Mouse (Mus musculus) midbrain, embryonic 11.5 days (tissue): ENCODE data around the gene Oat. TPM values are rescaled to one million over a fixed set of nuclear protein-coding genes. Genes with fewer than 3 reads are reported as not detected.

Source experiments
- ATAC-seq: fragments of 200-750 bp; cut with Nextera tagmentation; 2 replicates; pipeline ENCODE4 v1.8.0; 2017; ENCODE audit warnings: moderate TSS enrichment, moderate library complexity; ENCODE audit not compliant: low FRiP score
- DNase-seq: peaks from one replicate; pipeline ENCODE4 v3.0.0; 2015; ENCODE audit warnings: low spot score; ENCODE audit errors: missing footprints
- H3K27ac ChIP-seq: fragments of 300-500 bp; sonication (generic); 2 replicates; pipeline ENCODE4 v1.5.1; 2014; ENCODE audit warnings: low read depth, low read length
- H3K27me3 ChIP-seq: fragments of 300-500 bp; sonication (generic); 2 replicates; pipeline ENCODE4 v1.6.1; 2014; ENCODE audit warnings: mild to moderate bottlenecking, low read length, moderate library complexity, mixed read lengths; ENCODE audit not compliant: control insufficient read depth, insufficient read depth
- H3K36me3 ChIP-seq: fragments of 300-500 bp; sonication (generic); 2 replicates; pipeline ENCODE4 v1.6.1; 2014; ENCODE audit warnings: mild to moderate bottlenecking, low read length, moderate library complexity, mixed read lengths; ENCODE audit not compliant: control insufficient read depth, insufficient read depth
- H3K4me1 ChIP-seq: fragments of 300-500 bp; sonication (generic); 2 replicates; pipeline ENCODE4 v1.6.1; 2014; ENCODE audit warnings: low read length; ENCODE audit not compliant: control insufficient read depth, insufficient read depth
- H3K4me2 ChIP-seq: fragments of 300-500 bp; sonication (generic); 2 replicates; pipeline ENCODE4 v1.6.1; 2014; ENCODE audit warnings: mild to moderate bottlenecking, moderate library complexity
- H3K4me3 ChIP-seq: fragments of 300-500 bp; sonication (generic); 2 replicates; pipeline ENCODE4 v1.5.1; 2014; ENCODE audit warnings: low read depth, low read length
- H3K9ac ChIP-seq: fragments of 300-500 bp; sonication (generic); 2 replicates; pipeline ENCODE4 v1.6.1; 2014; ENCODE audit warnings: low read length
- H3K9me3 ChIP-seq: fragments of 300-500 bp; sonication (generic); 2 replicates; pipeline ENCODE4 v1.6.1; 2016; ENCODE audit warnings: low read length; ENCODE audit not compliant: control insufficient read depth
- WGBS: fragments of 180-500 bp; shearing (Covaris S2); extraction: QIAGEN DNeasy Blood & Tissue Kit; methylation state at CpG from one replicate; pipeline ENCODE4 v1.1.7; 2014; 5-methylcytosine and 5-hydroxymethylcytosine counted together
- polyA plus RNA-seq: library from polyadenylated mRNA; unstranded; fragments of >200 nt; fragmentation: Nextera tagmentation; extraction: Ambion mirVana; gene quantifications from 2 replicates; pipeline ENCODE4 v1.2.1, GENCODE M21; 2014

Oat gene
- polyA plus RNA-seq, 1 experiment from 2014 or later, result 145 TPM

- no peaks in the 10 kb centered on the region for H3K4me1 ChIP-seq
- WGBS, result 86% methylated on average over 4 of the region's 4 CpGs
- H3K9me3 ChIP-seq, result no peaks in the 10 kb centered on the region
- no peaks in the 10 kb centered on the region for H3K36me3 ChIP-seq
- DNase-seq (no peak), ATAC-seq (no peak)
- H3K4me2 ChIP-seq, result no peak overlapping the region
- no peak overlapping the region for H3K4me3 ChIP-seq
- H3K27ac ChIP-seq, result no peak overlapping the region
- no peaks in the 10 kb centered on the region for H3K27me3 ChIP-seq
- no peak overlapping the region for H3K9ac ChIP-seq
Measured at GRCm38 (mm10) chr7:132540597-132540996, 35.6 kb downstream of the Oat start.

DNA sequence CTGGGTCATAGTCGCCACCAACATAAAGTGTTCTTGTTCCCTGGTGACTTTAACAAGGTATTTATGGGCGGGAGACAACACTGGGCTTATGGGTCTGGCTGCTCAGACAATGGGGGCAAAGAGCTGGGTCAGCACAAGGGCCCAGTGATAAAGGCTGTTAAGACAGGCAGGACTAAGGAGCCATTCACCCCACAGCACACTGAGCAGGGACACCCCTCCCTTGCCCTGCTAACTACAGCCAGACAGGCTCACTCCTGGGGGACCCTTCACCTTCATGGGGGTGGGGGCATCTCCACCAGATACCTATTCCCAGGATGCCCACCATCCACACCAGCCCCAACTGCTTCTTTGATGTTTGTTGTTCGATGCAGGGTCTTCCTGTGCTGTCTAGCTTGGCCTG, 47.0 kb downstream of the Oat start:
- no peak overlapping the region for H3K27ac ChIP-seq
- H3K4me2 ChIP-seq, result no peak overlapping the region
- H3K9ac ChIP-seq, result no peak overlapping the region
- H3K9me3 ChIP-seq, result no peaks in the 10 kb centered on the region
- no peaks in the 10 kb centered on the region for H3K36me3 ChIP-seq
- H3K4me3 ChIP-seq, result no peak overlapping the region
- WGBS, result 64% methylated on average over 3 of the region's 3 CpGs
- ATAC-seq (no peak), DNase-seq (no peak)
- no peaks in the 10 kb centered on the region for H3K4me1 ChIP-seq
- H3K27me3 ChIP-seq, result no peaks in the 10 kb centered on the region

GRCm38 (mm10) chr7:132513419-132513982, 62.7 kb downstream of the Oat start:
- Histone ChIP-seq H3K4me2 (no peak overlapping the region), H3K36me3 (no peaks in the 10 kb centered on the region), H3K9me3 (no peaks in the 10 kb centered on the region), H3K4me1 (no peaks in the 10 kb centered on the region), H3K27me3 (no peaks in the 10 kb centered on the region), H3K27ac (no peak overlapping the region), H3K4me3 (no peak overlapping the region), H3K9ac (no peak overlapping the region)
- WGBS, result 86% methylated on average over 7 of the region's 7 CpGs
- no peak for DNase-seq
- ATAC-seq, result no peak

- Histone ChIP-seq H3K4me1 (no peaks in the 10 kb centered on the region), H3K27ac (no peak overlapping the region), H3K27me3 (no peaks in the 10 kb centered on the region), H3K9ac (no peak overlapping the region), H3K9me3 (no peaks in the 10 kb centered on the region), H3K4me2 (no peak overlapping the region), H3K4me3 (no peak overlapping the region), H3K36me3 (no peaks in the 10 kb centered on the region)
- no peak for DNase-seq
- WGBS, result 94% methylated on average over 2 of the region's 2 CpGs
- ATAC-seq, result no peak
Measured at GRCm38 (mm10) chr7:132509110-132509509, 67.1 kb downstream of the Oat start.

Other genes with a start within 250 kb of the Oat start
- 4.4 and 4.5 TPM in 2 replicates for gene Nkx1-2, start 23.2 kb upstream of the Oat start, polyA plus RNA-seq
- gene Lhpp, start 34.2 kb upstream of the Oat start, polyA plus RNA-seq, result 18.3 and 20.8 TPM in 2 replicates
- gene Fam53b, start 237.5 kb upstream of the Oat start, polyA plus RNA-seq, result 17.0 and 17.5 TPM in 2 replicates